Mouse (Mus musculus) CH12.LX (cell line): ENCODE data around the gene Rgs4. TPM values are rescaled to one million over a fixed set of nuclear protein-coding genes. Genes with fewer than 3 reads are reported as not detected.

Experiments used
- DNase-seq: peaks from one replicate; pipeline ENCODE4 v3.0.0-alpha.2; 2013; ENCODE audit errors: extremely low read depth
- H3K27ac ChIP-seq: 2 replicates; pipeline ENCODE4 v1.5.1; 2012; ENCODE audit warnings: low read depth, mild to moderate bottlenecking, control low read depth, moderate library complexity; ENCODE audit not compliant: insufficient read depth
- H3K27me3 ChIP-seq: replicated peaks from 2 replicates; pipeline ENCODE3; 2012; ENCODE audit warnings: inconsistent platforms
- H3K36me3 ChIP-seq, 2 experiments: replicated peaks in 1 of 2; 2 replicates each; pipeline versions ENCODE3 to v1.6.1; 2012; ENCODE audit warnings: inconsistent platforms in 1 of 2, low read length in 1 of 2, mild to moderate bottlenecking in 1 of 2, mixed read lengths in 1 of 2, moderate library complexity in 1 of 2; ENCODE audit not compliant: control insufficient read depth in 1 of 2, insufficient read depth in 1 of 2
- H3K4me1 ChIP-seq, 2 experiments: 2 replicates each; pipeline ENCODE4 v1.6.1; 2012; ENCODE audit warnings: inconsistent platforms in 1 of 2, moderate library complexity in 1 of 2; ENCODE audit not compliant: insufficient read depth in 2 of 2, control insufficient read depth in 1 of 2
- H3K4me2 ChIP-seq: 2 replicates; pipeline ENCODE4 v1.6.1; 2012; ENCODE audit warnings: low read depth, mild to moderate bottlenecking, control low read depth; ENCODE audit not compliant: poor library complexity, insufficient read depth, severe bottlenecking
- H3K4me3 ChIP-seq, 3 experiments: fragments of 150-350 bp in 1 of 3; sonication (generic) in 1 of 3; replicated peaks in 1 of 3; 2 replicates each; pipeline versions ENCODE3 to v1.5.1; 2011 to 2012; ENCODE audit warnings: low read depth in 2 of 3, low read length in 2 of 3, mild to moderate bottlenecking in 2 of 3, moderate library complexity in 2 of 3, control low read depth in 1 of 3, improper control_type of control experiment in 1 of 3, inconsistent platforms in 1 of 3, mixed read lengths in 1 of 3; ENCODE audit not compliant: poor library complexity in 1 of 3
- H3K79me2 ChIP-seq: replicated peaks from 2 replicates; pipeline ENCODE4 v1.6.1; 2012; ENCODE audit warnings: mild to moderate bottlenecking, moderate library complexity; ENCODE audit not compliant: control insufficient read depth, poor library complexity, insufficient read depth, severe bottlenecking; ENCODE audit errors: extremely low read depth
- H3K9ac ChIP-seq: 2 replicates; pipeline ENCODE4 v1.6.1; 2012; ENCODE audit warnings: low read depth, mild to moderate bottlenecking, control low read depth, moderate library complexity; ENCODE audit not compliant: insufficient read depth
- H3K9me3 ChIP-seq: replicated peaks from 2 replicates; pipeline ENCODE3; 2012; ENCODE audit warnings: low read length, inconsistent platforms, mixed read lengths
- CHD1 ChIP-seq: IDR thresholded peaks from 2 replicates; pipeline ENCODE4 v1.6.1; 2012; ENCODE audit warnings: low read depth, low read length, improper control_type of control experiment, inconsistent platforms
- CTCF ChIP-seq, 2 experiments: IDR thresholded peaks in 1 of 2; conservative IDR thresholded peaks in 1 of 2; 2 replicates each; pipeline ENCODE4 v1.5.1; 2011 to 2012; ENCODE audit warnings: low read depth in 2 of 2, low read length in 2 of 2, improper control_type of control experiment in 1 of 2, inconsistent platforms in 1 of 2, mild to moderate bottlenecking in 1 of 2, moderate library complexity in 1 of 2
- E2F4 ChIP-seq: IDR thresholded peaks from 2 replicates; pipeline ENCODE4 v1.6.1; 2011; ENCODE audit warnings: low read depth, low read length, improper control_type of control experiment; ENCODE audit not compliant: insufficient replicate concordance
- ELF1 ChIP-seq: IDR thresholded peaks from 2 replicates; pipeline ENCODE4 v1.6.1; 2014; ENCODE audit warnings: low read depth, mild to moderate bottlenecking, inconsistent platforms, low read length, improper control_type of control experiment
- ETS1 ChIP-seq: conservative IDR thresholded peaks from 2 replicates; pipeline ENCODE4 v1.6.1; 2012; ENCODE audit warnings: low read depth, mild to moderate bottlenecking, inconsistent platforms, low read length, improper control_type of control experiment, moderate library complexity
- JUN ChIP-seq: IDR thresholded peaks from 2 replicates; pipeline ENCODE4 v1.6.1; 2011; ENCODE audit warnings: low read depth, mild to moderate bottlenecking, low read length, improper control_type of control experiment, moderate library complexity; ENCODE audit not compliant: insufficient read depth
- JUND ChIP-seq: conservative IDR thresholded peaks from 2 replicates; pipeline ENCODE4 v1.6.1; 2011; ENCODE audit warnings: low read depth, low read length, improper control_type of control experiment
- MAFK ChIP-seq: IDR thresholded peaks from 2 replicates; pipeline ENCODE4 v1.6.1; 2011; ENCODE audit warnings: low read length, improper control_type of control experiment; ENCODE audit not compliant: insufficient replicate concordance
- MAZ ChIP-seq: IDR thresholded peaks from 2 replicates; pipeline ENCODE4 v1.6.1; 2012; ENCODE audit warnings: low read depth, mild to moderate bottlenecking, inconsistent platforms, low read length, improper control_type of control experiment, moderate library complexity
- MYC ChIP-seq: IDR thresholded peaks from 2 replicates; pipeline ENCODE4 v1.6.1; 2011; ENCODE audit warnings: low read depth, mild to moderate bottlenecking, improper control_type of control experiment, low read length
- NELFE ChIP-seq: IDR thresholded peaks from 2 replicates; pipeline ENCODE4 v1.6.1; 2011; ENCODE audit warnings: low read depth, low read length, improper control_type of control experiment
- NRF1 ChIP-seq: IDR thresholded peaks from 2 replicates; pipeline ENCODE4 v1.6.1; 2014; ENCODE audit warnings: low read depth, mild to moderate bottlenecking, inconsistent platforms, low read length, improper control_type of control experiment, moderate library complexity
- PAX5 ChIP-seq: IDR thresholded peaks from 2 replicates; pipeline ENCODE4 v1.6.1; 2012; ENCODE audit warnings: low read length, inconsistent platforms, mixed read lengths
- POLR2A ChIP-seq: IDR thresholded peaks from 2 replicates; pipeline ENCODE4 v1.6.1; 2011; ENCODE audit warnings: low read depth, mild to moderate bottlenecking, improper control_type of control experiment, low read length
- RCOR1 ChIP-seq: conservative IDR thresholded peaks from 2 replicates; pipeline ENCODE4 v1.6.1; 2012; ENCODE audit warnings: low read depth, mild to moderate bottlenecking, inconsistent platforms, low read length, improper control_type of control experiment
- ZC3H11A ChIP-seq: IDR thresholded peaks from 2 replicates; pipeline ENCODE4 v1.6.1; 2012; ENCODE audit warnings: low read depth, mild to moderate bottlenecking, inconsistent platforms, low read length, improper control_type of control experiment
- ZKSCAN1 ChIP-seq: IDR thresholded peaks from 2 replicates; pipeline ENCODE4 v1.6.1; 2012; ENCODE audit warnings: low read depth, inconsistent platforms, low read length, improper control_type of control experiment, borderline replicate concordance
- ZMIZ1 ChIP-seq: IDR thresholded peaks from 2 replicates; pipeline ENCODE4 v1.6.1; 2012; ENCODE audit warnings: low read depth, mild to moderate bottlenecking, inconsistent platforms, low read length, improper control_type of control experiment
- dilution Hi-C: fragments of 300-500 bp; cut with MboI; formaldehyde crosslinking; loops from 2 replicates; pipeline ENCODE4 v1.14.3; 2020; ENCODE audit warnings: low sequenced_read_pairs; ENCODE audit not compliant: extremely low pct_unique_long_range_greater_than_20kb, extremely low pct_ligation_motif_present
- in situ Hi-C: fragments of 300-500 bp; cut with MboI; formaldehyde crosslinking; loops from 3 replicates; pipeline ENCODE4 v1.14.3; 2019; ENCODE audit warnings: low sequenced_read_pairs, low pct_ligation_motif_present, low pct_unique_long_range_greater_than_20kb, mixed read lengths
- polyA plus RNA-seq: library from polyadenylated mRNA; unstranded; fragments of >175 nt; gene quantifications from 2 replicates; pipeline ENCODE4 v1.2.1, GENCODE M21; 2012; ENCODE audit warnings: low read depth; ENCODE audit not compliant: insufficient read length
- total RNA-seq, 2 experiments: library from RNA; depleted of rRNA; stranded (reverse); fragments of 300-350 nt in 1 of 2; fragments of >200 nt in 1 of 2; gene quantifications; 2 replicates each; pipeline ENCODE4 v1.2.3; 2012 to 2014

The Rgs4 gene
- total and polyA plus RNA-seq, 3 experiments = not detected

DNA sequence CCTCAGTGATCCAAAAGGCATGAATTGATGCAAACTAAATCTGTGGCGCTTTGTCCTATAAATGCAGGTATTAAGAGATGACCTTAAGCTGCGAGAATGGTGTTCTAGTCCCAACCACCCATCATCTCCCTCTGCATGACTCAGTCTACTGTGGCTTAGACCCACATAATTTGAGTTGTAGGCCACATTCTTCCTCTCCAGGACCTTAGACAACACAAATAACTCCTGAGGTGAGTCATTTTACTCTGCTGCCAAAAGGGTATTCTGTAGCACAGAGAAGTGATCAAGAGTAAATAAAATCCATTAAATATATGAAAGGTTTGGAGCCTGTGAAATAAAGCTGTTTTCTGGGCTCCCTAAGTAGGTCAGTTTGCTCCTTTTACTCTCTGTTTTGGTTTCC is 48.3 kb downstream of the Rgs4 start:
- Histone ChIP-seq H3K4me1 (no peaks in the 10 kb centered on the region), H3K4me3 (no peak overlapping the region), H3K36me3 (no peaks in the 10 kb centered on the region), H3K27ac (no peak overlapping the region), H3K9ac (no peak overlapping the region), H3K79me2 (no peaks in the 10 kb centered on the region), H3K4me2 (no peak overlapping the region), H3K9me3 (no peaks in the 10 kb centered on the region), H3K27me3 (peaks cover 28% of the 10 kb centered on the region)
- dilution Hi-C loops (no loop called here), in situ Hi-C loops (no loop called here)
- DNase-seq = no peak
- TF ChIP-seq NRF1 = no peak
- no peak for TF ChIP-seq JUN
- TF ChIP-seq RCOR1 = no peak
- TF ChIP-seq NELFE = no peak

DNA sequence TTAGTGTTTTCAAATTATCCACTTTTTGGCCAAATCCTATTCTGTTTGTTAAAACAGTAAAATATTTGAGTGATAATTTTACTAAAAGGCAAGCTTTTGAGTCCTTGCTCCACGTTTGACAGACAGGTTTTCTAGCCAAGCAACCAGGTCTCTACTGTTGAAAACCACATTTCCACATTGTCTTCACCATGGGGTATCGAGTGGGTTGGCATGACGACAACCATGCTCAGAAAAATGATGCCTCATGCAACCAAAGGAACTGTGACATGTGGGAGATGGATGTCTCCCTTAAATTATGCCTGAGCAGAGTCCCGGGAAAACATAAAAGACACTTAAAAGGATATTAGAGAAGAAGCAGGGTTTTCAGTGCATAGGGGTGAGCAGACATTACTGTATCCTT is 50.2 kb downstream of the Rgs4 start:
- H3K4me3 ChIP-seq = no peak overlapping the region
- TF ChIP-seq ELF1 = no peak
- TF ChIP-seq ZKSCAN1 = no peak
- no peak for TF ChIP-seq ZC3H11A
- no peak for TF ChIP-seq CTCF (conservative IDR thresholded peaks at IDR 0.05 in 1 of 2, IDR thresholded peaks at IDR 0.05 in 1 of 2; ENCODE audit: low read depth in 2 of 2, low read length in 2 of 2)
- no peak for TF ChIP-seq MYC
- TF ChIP-seq PAX5 = no peak
- TF ChIP-seq CHD1 = no peak
- TF ChIP-seq E2F4 = no peak
- TF ChIP-seq JUND = no peak
- no peak for TF ChIP-seq MAFK
- no peak for TF ChIP-seq POLR2A
- no peak for TF ChIP-seq ZMIZ1
- TF ChIP-seq MAZ = no peak
- TF ChIP-seq ETS1 = no peak
- in situ Hi-C loops = no loop called here
- no peak overlapping the region for H3K27ac ChIP-seq
- no peaks in the 10 kb centered on the region for H3K9me3 ChIP-seq
- DNase-seq = no peak
- no peak overlapping the region for H3K4me2 ChIP-seq
- no peaks in the 10 kb centered on the region for H3K4me1 ChIP-seq
- no peaks in the 10 kb centered on the region for H3K36me3 ChIP-seq
- no peak overlapping the region for H3K9ac ChIP-seq
- H3K79me2 ChIP-seq = no peaks in the 10 kb centered on the region
- dilution Hi-C loops = no loop called here
- peaks cover 32% of the 10 kb centered on the region for H3K27me3 ChIP-seq
